Mouse (Mus musculus): ENCODE results near the gene Myog. TPM values are rescaled to one million over a fixed set of nuclear protein-coding genes. Genes with fewer than 3 reads are reported as not detected.

Myog gene
- polyA plus RNA-seq, 1 experiment from 2014 or later: 190 TPM

- Histone ChIP-seq H3K27ac (no peak overlapping the region), H3K36me3 (no peaks in the 10 kb centered on the region), H3K4me2 (replicated peaks) (no peak overlapping the region), H3K9ac (no peak overlapping the region), H3K9me3 (no peaks in the 10 kb centered on the region), H3K4me3 (no peak overlapping the region), H3K4me1 (peaks cover 32% of the 10 kb centered on the region), H3K27me3 (no peaks in the 10 kb centered on the region)
- WGBS: 91% methylated on average over 9 of the region's 10 CpGs
- no peak for ATAC-seq (ENCODE audit: low FRiP score, low read depth)
These were observed 43.8 kb downstream of the Myog start for GRCm38 (mm10) chr1:134333371-134334110.

- H3K27ac ChIP-seq: no peak overlapping the region
- H3K4me1 ChIP-seq: peaks cover 32% of the 10 kb centered on the region
- H3K9me3 ChIP-seq: no peaks in the 10 kb centered on the region
- H3K36me3 ChIP-seq: no peaks in the 10 kb centered on the region
- no peak overlapping the region for H3K9ac ChIP-seq
- no peak overlapping the region for H3K4me2 ChIP-seq (replicated peaks)
- ATAC-seq (ENCODE audit: low FRiP score, low read depth): no peak
- no peak overlapping the region for H3K4me3 ChIP-seq
- H3K27me3 ChIP-seq: no peaks in the 10 kb centered on the region
- WGBS: 75% methylated on average over 7 of the region's 7 CpGs
These were observed 44.5 kb downstream of the Myog start for GRCm38 (mm10) chr1:134334111-134334827.

GRCm38 (mm10) chr1:134335211-134335923 lies 45.6 kb downstream of the Myog start:
- Histone ChIP-seq H3K4me2 (replicated peaks) (no peak overlapping the region), H3K27me3 (no peaks in the 10 kb centered on the region), H3K27ac (no peak overlapping the region), H3K4me1 (peaks cover 32% of the 10 kb centered on the region), H3K4me3 (no peak overlapping the region), H3K36me3 (no peaks in the 10 kb centered on the region), H3K9ac (no peak overlapping the region), H3K9me3 (no peaks in the 10 kb centered on the region)
- WGBS: 64% methylated on average over 13 of the region's 13 CpGs
- no peak for ATAC-seq (ENCODE audit: low FRiP score, low read depth)

GRCm38 (mm10) chr1:134335924-134336810 lies 46.4 kb downstream of the Myog start:
- Histone ChIP-seq H3K4me3 (no peak overlapping the region), H3K9ac (no peak overlapping the region), H3K27ac (no peak overlapping the region), H3K27me3 (no peaks in the 10 kb centered on the region), H3K4me2 (replicated peaks) (no peak overlapping the region), H3K4me1 (peaks cover 32% of the 10 kb centered on the region), H3K9me3 (no peaks in the 10 kb centered on the region), H3K36me3 (no peaks in the 10 kb centered on the region)
- ATAC-seq (ENCODE audit: low FRiP score, low read depth): no peak
- WGBS: 82% methylated on average over 12 of the region's 12 CpGs

GRCm38 (mm10) chr1:134336958-134337710 lies 47.3 kb downstream of the Myog start:
- H3K4me1 ChIP-seq: peaks cover 31% of the 10 kb centered on the region
- ATAC-seq (ENCODE audit: low FRiP score, low read depth): no peak
- no peaks in the 10 kb centered on the region for H3K36me3 ChIP-seq
- no peaks in the 10 kb centered on the region for H3K27me3 ChIP-seq
- WGBS: 71% methylated on average over 11 of the region's 11 CpGs
- H3K9ac ChIP-seq: no peak overlapping the region
- H3K4me3 ChIP-seq: no peak overlapping the region
- H3K9me3 ChIP-seq: no peaks in the 10 kb centered on the region
- H3K27ac ChIP-seq: no peak overlapping the region
- H3K4me2 ChIP-seq (replicated peaks): no peak overlapping the region

GRCm38 (mm10) chr1:134339162-134339561 lies 49.4 kb downstream of the Myog start:
- no peaks in the 10 kb centered on the region for H3K36me3 ChIP-seq
- no peak overlapping the region for H3K27ac ChIP-seq
- peaks cover 33% of the 10 kb centered on the region for H3K4me1 ChIP-seq
- ATAC-seq (ENCODE audit: low FRiP score, low read depth): 0 out of 2 replicates have a peak, but pooled peaks have one; percentile 48
- no peak overlapping the region for H3K9ac ChIP-seq
- no peaks in the 10 kb centered on the region for H3K27me3 ChIP-seq
- H3K9me3 ChIP-seq: no peaks in the 10 kb centered on the region
- no peak overlapping the region for H3K4me3 ChIP-seq
- no peak overlapping the region for H3K4me2 ChIP-seq (replicated peaks)
- 86% methylated on average over 7 of the region's 7 CpGs for WGBS

GRCm38 (mm10) chr1:134339757-134340619 lies 50.2 kb downstream of the Myog start:
- no peak overlapping the region for H3K9ac ChIP-seq
- no peak overlapping the region for H3K4me3 ChIP-seq
- H3K4me1 ChIP-seq: peaks cover 33% of the 10 kb centered on the region
- H3K27me3 ChIP-seq: no peaks in the 10 kb centered on the region
- no peaks in the 10 kb centered on the region for H3K9me3 ChIP-seq
- no peak overlapping the region for H3K4me2 ChIP-seq (replicated peaks)
- no peak for ATAC-seq (ENCODE audit: low FRiP score, low read depth)
- H3K36me3 ChIP-seq: no peaks in the 10 kb centered on the region
- WGBS: 93% methylated on average over 18 of the region's 18 CpGs
- no peak overlapping the region for H3K27ac ChIP-seq

GRCm38 (mm10) chr1:134341641-134342277 lies 52.0 kb downstream of the Myog start:
- 76% methylated on average over 5 of the region's 5 CpGs for WGBS
- no peaks in the 10 kb centered on the region for H3K9me3 ChIP-seq
- H3K9ac ChIP-seq: no peak overlapping the region
- no peaks in the 10 kb centered on the region for H3K27me3 ChIP-seq
- no peak overlapping the region for H3K4me3 ChIP-seq
- H3K27ac ChIP-seq: no peak overlapping the region
- H3K4me2 ChIP-seq (replicated peaks): no peak overlapping the region
- ATAC-seq (ENCODE audit: low FRiP score, low read depth): no peak
- peaks cover 11% of the 10 kb centered on the region for H3K36me3 ChIP-seq
- H3K4me1 ChIP-seq: peaks cover 23% of the 10 kb centered on the region
